16 mouse cellular contexts compared by ENCODE assay signal in genomic region chr16:18349761-18350325, GRCm38 (mm10). TPM values are rescaled to one million over a fixed set of nuclear protein-coding genes. Genes with fewer than 3 reads are reported as not detected.
DNase-seq lines count a peak whose midpoint lies in the region; ATAC-seq and TF ChIP-seq lines count a peak whose summit lies in the region.
"Had no signal": no experiment of that assay in that cellular context is flagged by ENCODE, and none has a peak within 500 bp of the region (broad histone marks: within the 10 kb centered on the region; RNA-seq: fewer than 3 reads in every experiment).

No protein-coding gene starts in this region.

- H3K4me3 ChIP-seq in cerebellum, adult 2 months (replicated peaks; ENCODE audit: insufficient read depth, low read depth, low read length) = no peak overlapping the region
- no peak overlapping the region for H3K4me3 ChIP-seq in forebrain, postnatal 0 days (ENCODE audit: low read depth, low read length)
- peak overlapping the region; percentile 93 for H3K4me3 ChIP-seq in midbrain, embryonic 14.5 days (replicated peaks; ENCODE audit: low read depth, low read length)
- H3K4me3 ChIP-seq in gastrocnemius, adult 2 months = no peak overlapping the region
- H3K4me3 ChIP-seq: heart, adult 2 months; limb, embryonic 13.5 days had no signal

- TF ChIP-seq CTCF in cerebellum, adult 2 months (IDR thresholded peaks at IDR 0.05; ENCODE audit: borderline replicate concordance, insufficient read depth, low read depth, low read length) = no peak
- TF ChIP-seq CTCF in forebrain, postnatal 0 days (IDR thresholded peaks at IDR 0.05; ENCODE audit: low read depth) = no peak
- TF ChIP-seq CTCF in gastrocnemius, adult 2 months (IDR thresholded peaks at IDR 0.05) = no peak

- H3K36me3 ChIP-seq in forebrain, postnatal 0 days (ENCODE audit: insufficient read depth) = no peaks in the 10 kb centered on the region
- peaks cover 21% of the 10 kb centered on the region; the same call in 1 of the 2 replicates for H3K36me3 ChIP-seq in midbrain, embryonic 14.5 days (ENCODE audit: control insufficient read depth, insufficient read depth, low read length)
- H3K36me3 ChIP-seq: limb, embryonic 13.5 days had no signal

- H3K27me3 ChIP-seq in cerebellum, adult 2 months (ENCODE audit: control insufficient read depth, insufficient read depth, low read length) = no peaks in the 10 kb centered on the region
- no peaks in the 10 kb centered on the region for H3K27me3 ChIP-seq in forebrain, postnatal 0 days (ENCODE audit: insufficient read depth, low read length)
- H3K27me3 ChIP-seq in midbrain, embryonic 14.5 days (ENCODE audit: control insufficient read depth, insufficient read depth, low read length) = no peaks in the 10 kb centered on the region

- DNase-seq in cerebellum, adult 18-20 months = peak; percentile 36 to 55
- no peak for DNase-seq in cerebellum, adult 8-10 months
- peak; percentile 27 to 28 for DNase-seq in cerebellum, adult 2 months
- no peak for DNase-seq in forebrain, postnatal 0 days
- no peak for DNase-seq in midbrain, embryonic 14.5 days
- no peak for DNase-seq in kidney, adult 9 months
- no peak for DNase-seq in urinary bladder, adult 2 months (ENCODE audit: low spot score)
- no peak for DNase-seq in gastrocnemius, adult 2 months
- DNase-seq: adrenal gland, postnatal 36 days; heart, adult 2 months; lung, postnatal 36 days; right cerebral cortex, adult 18-20 months; spleen, adult 18-20 months had no signal

- no peak for ATAC-seq in forebrain, postnatal 0 days
- ATAC-seq in midbrain, embryonic 14.5 days (ENCODE audit: low FRiP score, low TSS enrichment) = no peak
- ATAC-seq: activated CD4-positive, CD25-positive, alpha-beta regulatory T cell, adult 4 months; inflammation-experienced regulatory T-cells, adult 6 months had no signal

- peak overlapping the region; percentile 81 for H3K4me2 ChIP-seq in forebrain, postnatal 0 days (ENCODE audit: low read depth)
- H3K4me2 ChIP-seq in midbrain, embryonic 14.5 days (ENCODE audit: low read length) = peak overlapping the region; percentile 73
- H3K4me2 ChIP-seq: limb, embryonic 13.5 days had no signal

- no peak for TF ChIP-seq POLR2A in cerebellum, adult 2 months (IDR thresholded peaks at IDR 0.05; ENCODE audit: borderline replicate concordance, insufficient read depth, low read length)

- intact Hi-C loops in gastrocnemius, adult 2 months (cut with DNase I) = loop anchor here (2.0 to 5.0 kb wide), 3 partner anchors 43 to 267 kb away; no protein-coding TSS in a partner anchor

- no peak overlapping the region for H3K27ac ChIP-seq in cerebellum, adult 2 months (ENCODE audit: insufficient read depth, low read length)
- H3K27ac ChIP-seq in forebrain, postnatal 0 days (ENCODE audit: low read depth, low read length) = no peak overlapping the region
- H3K27ac ChIP-seq in midbrain, embryonic 14.5 days (replicated peaks; ENCODE audit: low read depth, low read length) = no peak overlapping the region
- H3K27ac ChIP-seq in gastrocnemius, adult 2 months = no peak overlapping the region
- H3K27ac ChIP-seq: heart, adult 2 months; limb, embryonic 13.5 days had no signal

- no peak overlapping the region for H3K9ac ChIP-seq in forebrain, postnatal 0 days
- no peak overlapping the region for H3K9ac ChIP-seq in midbrain, embryonic 14.5 days (replicated peaks; ENCODE audit: low read length)
- H3K9ac ChIP-seq: limb, embryonic 13.5 days had no signal

- peaks cover 28% of the 10 kb centered on the region for H3K4me1 ChIP-seq in cerebellum, adult 2 months (ENCODE audit: control insufficient read depth, insufficient read depth, low read length)
- H3K4me1 ChIP-seq in forebrain, postnatal 0 days (ENCODE audit: insufficient read depth) = peaks cover 10% of the 10 kb centered on the region
- peaks cover 17% of the 10 kb centered on the region; the same call in 1 of the 2 replicates for H3K4me1 ChIP-seq in midbrain, embryonic 14.5 days (ENCODE audit: control insufficient read depth, insufficient read depth, low read length)

- no peaks in the 10 kb centered on the region for H3K9me3 ChIP-seq in forebrain, postnatal 0 days (ENCODE audit: low read length)
- H3K9me3 ChIP-seq in midbrain, embryonic 14.5 days (ENCODE audit: control insufficient read depth, low read length) = no peaks in the 10 kb centered on the region
- H3K9me3 ChIP-seq: limb, embryonic 13.5 days had no signal

- 36% methylated on average over 12 of the region's 12 CpGs for WGBS in cerebellum, adult 2 months
- 70% methylated on average over 12 of the region's 12 CpGs for WGBS in forebrain, postnatal 0 days
- WGBS in midbrain, embryonic 14.5 days = 72% methylated on average over 12 of the region's 12 CpGs

RNA-seq across cellular contexts. Expression of gene Arvcf, which starts 1.9 kb away (rescaled TPM):
- polyA plus RNA-seq in cerebellum, adult 2 months (2012; rRNA removed) = 34.7 and 38.7 TPM in 2 replicates
- 103 and 120 TPM in 2 replicates for total RNA-seq in forebrain, postnatal 0 days (2014; rRNA removed)
- polyA plus RNA-seq in forebrain, postnatal 0 days (2015; fragmentation: Nextera tagmentation; extraction: Ambion mirVana) = 31.2 and 42.8 TPM in 2 replicates
- polyA plus RNA-seq in midbrain, embryonic 14.5 days (2014; fragmentation: Nextera tagmentation; extraction: Ambion mirVana) = 70.2 and 70.4 TPM in 2 replicates
- 15.6 and 17.3 TPM in 2 replicates for polyA plus RNA-seq in urinary bladder, adult 2 months (2012; rRNA removed)
- 1 to 10 TPM; 7.0 to 8.9 TPM for total RNA-seq in gastrocnemius, adult 2 months (2021)

RNA-seq across cellular contexts. Expression of gene Tango2, which starts 1.9 kb away (rescaled TPM):
- 202 and 210 TPM in 2 replicates for polyA plus RNA-seq in cerebellum, adult 2 months (2012; rRNA removed)
- 25.5 and 43.0 TPM in 2 replicates for total RNA-seq in forebrain, postnatal 0 days (2014; rRNA removed)
- 69.9 and 75.9 TPM in 2 replicates for polyA plus RNA-seq in forebrain, postnatal 0 days (2015; fragmentation: Nextera tagmentation; extraction: Ambion mirVana)
- 70.0 TPM in 2 replicates for polyA plus RNA-seq in midbrain, embryonic 14.5 days (2014; fragmentation: Nextera tagmentation; extraction: Ambion mirVana)
- polyA plus RNA-seq in urinary bladder, adult 2 months (2012; rRNA removed) = 36.6 and 43.0 TPM in 2 replicates
- total RNA-seq in gastrocnemius, adult 2 months (2021) = 10 to 100 TPM; 41.8 to 59.7 TPM

Comparison
In these comparisons a context has a peak if more than half of its experiments do, and no peak if none do; other contexts are left out.
1. DNase-seq: peak in cerebellum, adult 18-20 months (2 of 2) and cerebellum, adult 2 months (2 of 2); none in cerebellum, adult 8-10 months (single experiment), forebrain, postnatal 0 days (single experiment), midbrain, embryonic 14.5 days (single experiment), kidney, adult 9 months (single experiment), urinary bladder, adult 2 months (single experiment) and gastrocnemius, adult 2 months (single experiment).